Mouse (Mus musculus) ES-E14 (cell line): ENCODE measurements around the gene Cd19.

Experiments used
- CHD2 ChIP-seq: IDR thresholded peaks from 2 replicates; pipeline ENCODE4 v1.6.1; 2014; ENCODE audit warnings: mild to moderate bottlenecking, low read depth, low read length, inconsistent platforms
- HCFC1 ChIP-seq: IDR thresholded peaks from 2 replicates; pipeline ENCODE4 v1.6.1; 2012; ENCODE audit warnings: low read length, inconsistent platforms, borderline replicate concordance; ENCODE audit not compliant: insufficient read depth
- ZNF384 ChIP-seq: IDR thresholded peaks from 2 replicates; pipeline ENCODE4 v1.6.1; 2012; ENCODE audit warnings: low read depth, low read length, inconsistent platforms

- no peak for TF ChIP-seq CHD2
- TF ChIP-seq HCFC1, result no peak
- no peak for TF ChIP-seq ZNF384
Measured at GRCm38 (mm10) chr7:126443997-126444396, 29.3 kb upstream of the Cd19 start.
